Mouse (Mus musculus): ENCODE measurements around the gene Nubp2.

GRCm38 (mm10) chr17:24932431-24932830, 46.3 kb upstream of the Nubp2 start:
- TF ChIP-seq CTCF (IDR thresholded peaks at IDR 0.05): no peak
- no peak for TF ChIP-seq EP300 (IDR thresholded peaks at IDR 0.05; ENCODE audit: insufficient read depth, low read depth, low read length)

Data from heart, adult 2 months (tissue).